Mouse (Mus musculus) right cerebral cortex, postnatal 36 days (tissue): ENCODE data around the gene Cab39.
A peak's percentile ranks its signal among the peaks of the same experiment; 100 is the strongest.

ENCODE experiments used
- DNase-seq, 2 experiments: peaks; one replicate each; pipeline ENCODE4 v3.0.0; 2022; ENCODE audit warnings: low spot score in 2 of 2, mixed read lengths in 1 of 2

Gene Cab39

DNA sequence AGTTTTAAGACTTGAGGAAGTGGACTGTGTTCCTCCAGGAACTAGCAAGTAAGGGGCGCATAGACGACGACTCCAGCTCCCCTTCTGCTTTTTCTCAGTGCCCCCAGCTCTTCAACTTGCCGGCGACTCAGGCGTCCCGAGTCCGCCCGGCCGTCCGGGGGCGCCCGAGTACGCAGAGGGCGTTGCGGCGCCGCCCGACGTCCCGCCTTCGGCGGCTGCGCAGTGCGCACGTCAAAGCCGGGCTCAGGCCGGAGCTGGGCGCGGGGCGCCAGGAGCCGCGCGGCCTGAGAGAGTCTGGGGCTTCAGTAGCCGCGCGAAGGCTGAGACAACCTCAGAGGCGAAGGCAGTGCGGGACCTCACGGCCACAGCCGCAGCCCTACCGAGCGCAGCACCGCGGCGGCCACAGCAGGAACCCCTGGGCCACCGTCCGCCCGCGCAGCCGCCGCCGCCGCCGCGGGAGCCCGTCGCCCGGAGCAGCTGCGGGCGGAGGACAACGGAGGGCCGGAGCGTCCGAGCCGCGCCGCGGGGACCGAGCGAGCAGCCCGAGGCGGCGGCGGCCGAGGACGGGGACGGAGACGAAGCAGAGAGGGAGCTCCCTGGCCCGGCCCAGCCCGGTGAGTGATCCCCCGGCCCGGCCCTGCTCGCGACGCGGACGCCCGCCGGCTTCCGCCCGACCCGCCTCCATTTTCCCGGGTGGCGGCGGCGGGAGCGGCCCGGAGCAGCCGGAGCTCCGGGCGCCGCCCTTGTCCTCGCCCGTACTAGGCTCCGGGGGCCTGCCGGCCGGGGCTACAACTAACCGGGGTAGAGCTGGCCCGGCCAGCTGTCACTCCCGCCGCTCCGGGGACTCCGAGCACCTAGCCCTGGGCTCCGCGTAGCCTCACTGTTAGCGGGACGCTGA is at the start of gene Cab39:
TSS of gene Cab39 (plus strand) at position 234 of the 898 bp plus-strand sequence.
- DNase-seq, result peak; percentile 73 to 79

DNA sequence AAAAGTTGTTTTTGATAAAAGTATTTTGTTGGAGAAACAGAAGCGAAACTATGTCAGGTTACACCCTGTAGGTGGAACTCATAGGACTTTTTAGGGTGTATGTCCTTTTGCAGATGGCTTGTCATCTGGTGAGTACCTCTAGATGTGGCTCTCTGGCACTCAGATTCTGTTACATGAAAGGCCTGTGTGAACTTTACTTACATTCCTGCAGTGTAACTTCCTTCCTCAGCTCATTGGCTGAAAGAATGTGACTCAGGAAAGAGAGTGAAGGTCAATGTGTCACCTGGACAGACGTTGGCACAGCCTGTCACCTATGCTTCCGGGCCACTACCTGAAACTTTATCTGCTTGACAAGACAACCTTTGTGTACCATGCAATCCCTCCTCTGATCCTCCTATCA is 48.7 kb upstream of the Cab39 start:
- no peak for DNase-seq

DNA sequence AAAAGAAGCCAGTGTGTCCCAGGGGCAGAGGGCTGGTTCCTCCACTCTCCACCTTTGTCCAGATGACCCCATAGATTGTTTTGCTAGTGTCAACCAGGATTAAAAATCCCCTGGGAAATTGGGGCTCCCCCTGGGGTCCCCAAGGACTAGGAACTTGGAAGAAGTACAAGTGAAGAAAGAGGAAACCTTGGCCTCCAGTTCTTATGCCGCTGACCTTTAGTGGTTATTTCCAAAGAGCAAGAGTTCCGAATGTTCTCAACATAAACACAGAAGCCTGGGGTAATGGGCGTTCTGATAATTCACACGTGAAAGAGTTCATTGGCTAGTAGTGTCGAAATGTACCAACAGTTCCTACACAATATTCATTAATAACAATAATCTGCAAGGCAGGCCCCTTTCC is 46.7 kb upstream of the Cab39 start:
- DNase-seq, result no peak

DNA sequence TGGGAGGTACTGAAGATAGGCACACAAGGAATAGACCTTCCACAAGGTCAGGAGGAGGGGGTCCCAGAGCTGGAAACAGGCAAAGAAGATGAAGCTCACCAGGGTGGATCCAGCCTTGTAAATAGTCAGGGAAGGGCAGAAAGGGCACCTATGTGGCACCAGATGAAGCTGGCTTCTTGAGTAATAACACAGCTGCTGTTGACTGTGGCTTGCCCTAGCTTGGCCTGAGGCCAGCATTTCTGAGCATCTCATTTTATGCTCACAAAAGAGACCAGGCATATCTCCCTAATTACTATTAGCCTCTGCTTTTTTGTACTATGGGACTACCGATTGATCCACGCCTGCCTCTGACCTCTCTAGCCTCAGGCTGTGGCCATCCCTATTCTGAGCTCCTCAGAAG is 43.4 kb upstream of the Cab39 start:
- DNase-seq, result no peak

DNA sequence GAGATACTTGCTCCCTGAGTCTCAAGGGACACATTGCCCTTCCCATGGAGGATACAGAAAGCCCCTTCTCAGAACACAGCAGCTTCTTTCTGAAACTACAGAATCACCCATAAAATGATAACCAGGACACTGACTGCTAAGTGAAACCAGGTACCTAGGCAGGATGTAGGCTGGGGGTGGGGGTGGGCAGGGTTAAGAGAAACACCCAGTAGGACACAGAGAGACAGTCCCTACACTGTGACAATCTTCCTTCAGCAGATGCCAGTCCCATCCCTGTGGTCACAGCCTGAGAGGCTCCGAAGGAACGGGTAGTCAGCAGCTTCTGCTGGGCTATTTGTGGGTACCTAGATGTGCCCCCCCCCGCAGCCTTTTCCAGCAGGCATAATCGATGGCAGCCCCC is 42.6 kb upstream of the Cab39 start:
- no peak for DNase-seq

DNA sequence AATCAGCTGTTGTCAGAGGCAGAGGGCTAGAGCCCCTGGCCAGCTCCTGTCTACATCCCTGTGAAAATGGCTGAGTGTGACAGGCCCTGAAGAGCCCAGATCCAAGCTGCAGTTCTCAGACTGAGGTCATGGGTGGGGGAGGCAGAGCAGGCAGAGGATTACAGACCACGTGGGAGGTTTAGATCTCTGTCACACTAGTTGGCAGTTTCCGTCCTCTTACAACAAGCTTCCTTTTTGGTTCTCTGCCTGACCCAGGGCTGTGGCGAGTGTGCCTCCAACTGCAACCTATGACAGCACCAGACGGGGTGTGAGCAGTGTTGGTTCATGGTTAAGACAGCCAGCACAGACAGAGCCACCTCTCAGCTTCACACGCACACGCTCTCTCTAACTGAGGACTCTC is 41.7 kb upstream of the Cab39 start:
- DNase-seq, result no peak

DNA sequence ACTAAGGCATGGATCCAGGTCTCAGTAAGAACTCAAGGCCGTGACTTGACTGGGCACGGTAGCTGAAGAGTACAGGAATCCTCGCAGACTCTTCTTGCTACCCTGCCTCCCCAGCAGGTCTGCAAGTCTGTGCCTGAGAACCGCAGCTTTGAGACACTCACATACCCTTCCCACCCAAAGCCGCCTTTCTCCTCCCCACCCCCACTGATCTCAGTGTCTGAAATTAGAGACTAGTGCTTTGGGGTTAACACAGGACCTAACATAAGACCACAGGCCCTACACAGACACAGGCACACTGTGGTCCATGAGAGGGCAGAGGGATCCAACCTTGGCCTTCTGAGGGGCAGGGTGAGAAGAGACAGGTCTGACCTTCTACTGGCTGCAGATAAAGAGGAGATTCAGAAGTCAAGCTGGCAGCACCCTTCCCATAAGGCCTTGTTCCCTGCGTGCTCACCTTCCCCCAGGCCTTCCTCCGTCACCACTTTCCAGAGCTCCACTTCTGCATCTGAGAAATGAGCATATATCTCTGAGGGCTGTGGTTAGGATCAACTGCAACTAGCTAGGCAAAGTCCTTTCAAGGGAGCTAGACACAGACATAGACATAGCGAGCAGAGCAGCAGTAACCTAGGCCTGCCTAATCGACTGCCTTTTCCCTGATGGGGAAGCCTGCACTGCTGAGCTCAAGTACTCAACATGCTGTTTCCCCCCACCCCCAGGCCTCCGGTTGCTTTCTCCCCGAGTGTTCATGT is 41.1 kb upstream of the Cab39 start:
- DNase-seq, result no peak

DNA sequence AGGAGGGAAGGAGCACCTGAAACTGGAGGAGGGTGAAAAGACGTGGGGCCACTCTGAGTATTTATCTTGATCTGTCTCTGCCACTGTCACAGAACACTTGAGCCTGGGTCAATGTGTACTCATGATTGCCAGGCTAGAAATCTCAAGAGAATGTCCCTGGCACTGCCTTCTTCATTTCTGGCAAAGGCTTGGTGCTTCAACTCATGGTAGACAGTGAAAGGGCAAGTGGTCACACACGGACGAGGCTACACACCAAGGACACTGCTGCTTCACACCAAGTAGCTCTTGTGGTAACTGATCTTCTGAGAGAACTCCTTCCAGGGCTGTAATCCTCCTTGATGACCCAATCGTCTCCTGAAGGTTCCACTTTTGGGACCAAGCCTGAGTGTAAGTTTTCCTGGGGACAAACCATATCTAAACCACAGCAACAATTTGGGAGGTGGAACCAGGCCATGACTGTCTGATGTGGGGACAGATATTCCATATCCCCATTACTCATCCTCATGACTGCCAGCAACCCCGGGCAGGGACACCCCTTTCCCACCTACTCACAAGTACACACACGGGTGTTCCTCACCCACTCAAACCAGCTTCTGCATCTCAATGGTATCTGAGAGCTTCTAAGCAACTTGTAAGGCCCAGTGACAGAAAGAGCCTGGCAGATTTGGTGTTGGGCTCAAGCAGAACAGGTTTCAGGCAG is 35.6 kb upstream of the Cab39 start:
- DNase-seq, result peak in 1 of 2 experiments; percentile 23

DNA sequence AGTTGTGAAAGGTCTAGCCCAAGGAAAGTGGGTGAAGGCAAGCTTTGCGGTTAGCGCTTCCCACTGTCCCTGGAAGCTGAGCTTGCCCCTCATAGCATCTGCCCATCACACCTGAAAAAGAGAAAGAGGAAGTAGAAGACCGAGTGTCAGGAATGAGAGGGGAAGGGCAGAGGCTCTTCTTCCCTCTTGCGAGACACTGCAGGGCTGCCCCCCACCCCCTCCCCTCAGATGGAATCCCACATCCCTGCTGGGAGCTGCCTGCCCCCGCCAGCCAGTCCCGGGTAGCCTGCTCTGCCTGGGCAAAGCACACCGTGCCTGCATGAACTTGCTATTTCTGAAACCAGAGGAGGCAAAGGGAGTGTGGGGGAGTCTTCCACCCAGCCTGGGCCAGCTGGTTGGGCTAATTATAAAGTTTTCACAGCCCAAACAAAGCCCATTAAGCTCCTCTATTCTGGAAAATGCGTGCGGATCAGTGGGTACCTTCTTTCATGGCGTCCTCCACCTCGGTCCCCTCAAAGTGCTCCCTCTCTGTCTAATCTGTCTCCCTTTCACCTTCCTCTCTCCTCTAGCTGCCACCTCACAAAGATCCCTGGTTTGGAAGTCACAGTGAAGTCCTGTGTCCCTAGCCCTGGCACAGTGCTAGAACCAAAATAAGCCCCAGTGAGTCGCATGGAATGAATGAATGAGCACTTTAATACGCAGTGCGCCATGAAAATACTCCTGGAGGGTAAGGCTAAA is 34.8 kb upstream of the Cab39 start:
- peak; percentile 10 to 64 for DNase-seq

DNA sequence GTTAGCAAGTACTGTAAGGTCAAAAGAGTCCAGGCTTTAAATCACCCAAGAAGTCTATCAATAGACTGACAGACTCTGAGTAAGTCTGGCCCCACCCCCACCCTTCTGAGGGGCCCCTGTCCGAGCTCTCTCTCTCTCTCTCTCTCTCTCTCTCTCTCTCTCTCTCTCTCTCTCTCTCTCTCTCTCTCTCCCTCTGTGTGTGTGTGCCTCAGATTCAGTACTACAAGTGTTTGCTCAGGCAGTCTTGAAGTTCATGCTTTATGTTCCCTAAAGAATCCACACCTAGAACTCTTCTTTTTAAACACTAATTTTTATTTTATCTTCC is 34.3 kb upstream of the Cab39 start:
- DNase-seq, result no peak

DNA sequence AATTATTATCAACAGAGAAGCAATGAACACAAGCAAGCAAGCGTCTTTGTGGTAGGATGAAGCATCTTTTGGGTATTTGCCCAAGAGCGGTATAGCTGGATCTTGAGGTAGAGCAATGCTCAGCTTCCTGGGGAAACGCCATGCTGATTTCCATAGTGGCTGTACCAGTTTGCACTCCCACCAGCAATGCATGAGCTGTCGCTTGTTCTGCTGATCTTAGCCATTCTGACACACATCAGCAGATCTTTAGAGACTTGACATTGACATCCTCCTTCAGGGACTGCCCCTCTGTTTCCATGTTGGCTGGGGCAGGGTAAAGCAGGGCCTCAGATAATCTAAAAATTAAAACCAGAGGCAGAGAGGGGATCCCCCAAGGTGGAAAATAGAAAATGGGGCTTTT is 31.6 kb upstream of the Cab39 start:
- DNase-seq, result no peak

DNA sequence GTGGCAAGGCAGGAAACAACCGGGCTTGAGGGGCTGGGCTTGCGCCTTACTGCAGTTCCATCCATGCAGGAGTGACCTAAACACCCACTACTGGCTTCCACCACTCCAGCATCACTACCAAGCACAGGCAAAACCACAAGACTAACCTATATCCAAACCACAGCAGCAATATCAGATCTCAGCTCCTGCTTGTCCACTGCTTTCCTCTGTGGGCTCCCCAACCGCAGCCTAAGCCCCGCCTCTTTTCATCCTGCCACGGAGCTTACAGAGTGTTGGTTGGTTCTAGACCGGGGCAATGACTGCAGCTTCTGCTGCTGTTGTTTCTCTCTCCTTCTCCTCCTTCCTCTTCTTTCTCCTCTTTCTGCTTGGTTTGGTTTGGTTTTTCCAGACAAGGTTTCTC is 29.9 kb upstream of the Cab39 start:
- DNase-seq, result no peak

DNA sequence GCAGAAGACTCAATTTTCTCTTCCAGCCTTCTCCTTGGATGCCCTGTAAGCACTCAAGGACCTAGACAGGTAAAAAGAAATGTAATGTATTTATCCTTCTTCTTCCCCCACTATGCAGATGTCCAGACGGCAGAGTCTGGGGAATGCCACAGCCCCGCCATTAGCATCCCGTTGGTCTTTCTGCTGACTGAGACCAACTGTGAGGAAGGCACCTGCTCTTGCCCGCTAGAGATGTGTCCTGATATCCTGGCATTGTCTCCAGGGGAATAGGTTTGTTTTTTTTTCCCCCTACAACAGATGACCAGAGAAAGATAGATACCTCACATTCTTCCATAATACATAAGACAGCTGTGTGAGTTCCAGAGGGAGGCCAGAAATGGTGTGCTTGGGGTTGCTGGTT is 28.9 kb upstream of the Cab39 start:
- DNase-seq, result no peak

DNA sequence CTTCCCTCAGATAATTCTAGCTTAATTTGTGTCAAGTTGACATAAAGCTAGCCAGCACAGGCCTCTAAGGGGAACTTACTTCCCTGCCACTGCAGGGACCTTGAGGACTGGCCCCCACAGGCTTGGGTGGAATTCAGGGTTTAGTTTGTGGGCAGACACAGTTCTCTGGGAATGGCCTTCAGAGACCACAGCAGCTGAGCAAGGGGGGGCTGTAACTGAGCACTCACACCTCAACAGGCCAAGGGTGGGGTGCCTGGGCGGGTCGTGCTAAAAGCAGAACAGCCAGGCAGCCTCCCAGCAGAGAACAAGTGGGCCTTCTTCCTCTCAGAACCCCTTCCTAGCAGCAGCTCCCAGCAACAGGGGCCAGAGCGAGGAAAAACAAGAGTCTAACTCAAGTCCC is 27.1 kb upstream of the Cab39 start:
- DNase-seq, result no peak

DNA sequence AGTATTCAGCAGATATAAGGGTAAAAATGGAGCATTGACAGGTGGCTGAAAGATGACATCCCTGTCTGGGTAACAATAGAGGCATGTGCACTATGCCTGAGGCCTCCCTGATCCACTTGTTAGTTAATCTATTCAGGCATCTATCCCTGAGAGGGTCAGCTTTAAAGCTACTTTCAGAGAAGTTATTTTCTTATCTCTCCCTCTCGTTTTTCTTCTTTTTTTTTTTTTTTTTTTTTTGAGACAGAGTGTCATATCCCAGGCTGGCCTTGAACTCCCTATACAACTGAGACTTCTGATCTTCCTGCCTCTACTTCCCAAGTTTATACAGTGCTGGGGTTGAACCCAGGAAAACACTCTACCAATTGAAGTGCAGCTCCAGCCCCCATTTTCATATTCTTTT is 25.5 kb upstream of the Cab39 start:
- DNase-seq, result no peak

DNA sequence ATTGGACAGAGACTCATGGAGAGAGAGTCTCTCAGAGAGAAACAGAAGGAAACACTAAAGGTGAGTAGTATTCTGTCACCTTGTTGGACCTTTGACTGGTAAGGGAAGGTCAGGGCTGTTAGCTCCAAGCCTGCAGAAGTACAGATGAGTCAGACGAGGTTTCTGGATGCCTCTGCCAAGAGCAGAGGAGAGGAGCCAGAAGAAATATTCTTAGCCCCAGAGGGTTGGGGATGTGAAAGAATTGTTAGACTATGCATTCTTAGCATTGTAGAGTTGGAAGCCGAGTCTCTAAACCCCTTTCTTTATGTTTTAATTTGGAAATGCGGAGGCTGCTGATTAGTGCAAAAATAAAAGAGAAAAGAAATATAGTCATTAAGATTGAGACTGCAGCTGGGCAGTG is 21.3 kb upstream of the Cab39 start:
- DNase-seq, result no peak

DNA sequence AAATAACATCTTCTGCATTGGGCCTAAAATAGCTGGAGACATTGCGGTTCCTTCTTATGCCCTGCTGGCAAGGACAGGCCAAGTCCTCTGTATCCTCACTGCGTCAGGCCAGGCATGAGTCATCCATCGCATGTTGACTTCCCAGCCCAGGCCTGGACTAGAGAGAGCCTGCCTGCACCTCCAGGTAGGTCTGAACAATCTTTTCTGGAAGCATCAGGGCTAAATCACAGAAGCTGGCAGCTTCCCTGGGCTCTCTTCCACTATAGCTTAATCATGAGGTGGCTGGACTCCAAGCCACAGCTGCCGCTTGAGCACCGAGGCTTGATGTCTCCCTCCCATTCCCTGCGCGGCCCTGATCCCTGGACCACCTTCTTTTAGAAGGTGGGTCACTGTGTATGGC is 18.1 kb upstream of the Cab39 start:
- DNase-seq, result no peak

DNA sequence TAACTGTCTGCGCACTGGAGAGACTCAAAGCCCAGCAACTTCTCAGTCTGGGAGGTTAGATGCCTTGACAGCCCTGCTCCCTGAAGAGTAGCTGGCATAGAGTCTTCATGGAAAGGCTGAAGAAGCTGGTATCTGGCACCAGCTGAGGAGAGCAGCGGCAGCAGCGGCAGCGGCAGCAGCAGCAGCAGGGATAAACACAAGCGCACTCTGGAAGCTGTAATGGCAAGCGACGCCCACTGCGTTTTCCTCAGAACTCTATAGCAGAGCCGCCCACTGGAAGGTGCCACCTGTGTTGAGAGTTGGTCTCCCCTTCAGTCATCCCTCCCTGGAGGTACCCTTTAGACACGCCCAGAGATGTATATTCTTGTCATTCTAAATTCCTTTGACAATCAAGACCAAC is 17.1 kb upstream of the Cab39 start:
- DNase-seq, result no peak

DNA sequence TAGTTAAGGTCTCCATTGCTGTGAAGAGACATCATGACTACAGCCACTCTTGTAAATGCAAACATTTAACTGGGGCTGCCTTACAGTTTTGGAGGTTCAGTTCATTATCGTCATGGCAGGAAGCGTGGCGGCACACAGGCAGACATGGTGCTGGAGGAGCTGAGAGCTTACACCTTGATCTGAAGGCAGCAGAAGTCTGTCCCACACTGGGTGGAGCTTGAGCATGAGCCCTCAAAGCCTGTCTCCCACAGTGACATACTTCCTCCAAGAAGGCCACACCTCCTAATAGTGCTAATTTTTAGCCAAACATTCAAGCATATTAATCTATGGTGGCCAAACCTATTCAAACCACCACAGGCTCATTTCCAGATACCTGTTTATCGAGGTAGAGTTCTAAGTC is 14.8 kb upstream of the Cab39 start, which contains the start of gene A630001G21Rik:
TSS of gene A630001G21Rik (minus strand) at position 208 of the 400 bp plus-strand sequence.
- no peak for DNase-seq

DNA sequence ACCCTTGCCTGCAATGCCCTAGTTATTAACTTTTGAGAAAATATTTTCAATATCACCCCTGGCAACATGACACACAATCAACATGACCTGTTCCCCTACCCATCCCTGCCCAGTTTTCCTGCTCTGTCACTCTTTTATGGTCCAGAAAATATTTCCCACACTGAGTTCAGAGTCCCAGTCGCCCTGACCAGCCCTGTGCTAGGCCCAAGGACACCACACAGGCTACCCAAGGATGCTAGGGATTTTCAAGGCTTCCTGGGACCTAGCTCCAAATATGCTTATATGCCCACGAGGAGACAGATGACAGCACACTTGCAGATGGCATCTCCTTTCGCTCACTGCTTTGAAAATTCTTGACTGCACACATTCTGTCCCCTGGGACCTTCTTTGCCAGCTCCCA is 14.2 kb upstream of the Cab39 start:
- DNase-seq, result no peak

DNA sequence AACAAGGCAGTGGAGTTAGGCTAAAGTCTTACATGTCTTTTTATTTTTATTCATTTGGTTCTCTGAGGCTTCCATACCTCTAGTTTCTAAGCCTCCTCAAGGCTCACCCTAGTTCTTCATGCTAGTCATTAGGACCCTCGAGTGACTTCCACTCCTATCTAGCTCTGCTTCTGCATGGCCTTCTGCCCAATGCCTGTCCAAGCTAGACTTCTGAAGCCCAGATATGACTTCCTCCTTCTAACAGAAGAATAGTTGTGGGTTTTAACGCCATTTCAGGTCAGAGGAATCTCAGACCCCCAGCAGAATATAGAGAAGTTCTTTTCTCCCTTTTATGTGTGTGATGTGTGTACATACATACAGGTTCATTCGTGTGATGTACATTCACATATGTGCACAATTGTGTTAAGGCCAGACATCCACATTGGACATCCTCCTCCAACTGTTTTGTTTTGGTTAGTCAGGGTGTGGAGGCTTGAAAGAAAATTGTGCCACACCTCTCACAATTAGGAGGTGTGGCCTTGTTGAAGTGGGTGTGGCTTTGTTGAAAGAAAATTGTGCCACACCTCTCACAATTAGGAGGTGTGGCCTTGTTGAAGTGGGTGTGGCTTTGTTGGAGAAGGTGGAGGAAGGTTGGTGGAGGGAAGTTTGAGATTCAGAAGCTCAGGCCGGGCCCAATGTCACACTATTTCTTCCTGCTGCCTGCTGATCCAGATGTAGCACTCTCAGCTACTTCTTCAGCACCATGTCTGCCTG is 13.6 kb upstream of the Cab39 start:
- DNase-seq, result no peak
